Mouse (Mus musculus) frontal cortex, postnatal 25 days (tissue): Measurements from ENCODE around the gene Cpn2.

Experiments
- DNase-seq, 2 experiments: peaks; one replicate each; pipeline ENCODE4 v3.0.0; 2022; ENCODE audit warnings: low spot score in 2 of 2

Gene Cpn2

DNA sequence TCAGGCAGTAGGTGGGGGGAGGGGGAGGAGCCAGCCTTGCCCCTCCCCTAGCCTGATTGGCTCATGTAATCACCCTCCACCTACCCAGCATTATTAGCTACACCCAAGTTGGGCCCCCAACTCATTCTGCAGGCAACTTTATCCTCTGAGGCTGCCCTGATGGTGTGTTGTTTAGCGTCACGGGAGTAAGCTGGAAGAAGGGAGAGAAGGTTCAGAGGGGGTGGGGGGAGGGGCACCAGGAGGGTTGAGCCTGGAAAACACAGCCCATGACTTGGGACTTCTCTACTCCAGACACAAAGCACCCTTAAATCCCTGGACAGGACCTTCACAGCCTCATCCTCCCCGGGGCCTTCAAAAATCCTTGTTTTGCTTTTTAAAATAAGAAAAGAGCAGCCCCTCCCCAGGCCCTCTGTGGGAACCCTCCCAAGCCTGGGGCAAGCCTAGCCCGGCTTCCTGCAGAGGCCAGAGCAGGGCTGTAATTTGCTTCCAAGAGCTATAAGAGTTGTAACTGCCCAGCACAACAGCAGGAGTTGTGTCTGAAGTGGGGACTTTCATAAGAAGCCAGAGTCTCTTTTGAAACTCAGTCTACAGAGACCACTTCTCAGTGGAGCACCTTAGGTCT is 13.5 kb upstream of the Cpn2 start:
- DNase-seq: no peak

- DNase-seq: no peak
Observed at GRCm38 (mm10) chr16:30278406-30278805, 11.1 kb upstream of the Cpn2 start.

DNA sequence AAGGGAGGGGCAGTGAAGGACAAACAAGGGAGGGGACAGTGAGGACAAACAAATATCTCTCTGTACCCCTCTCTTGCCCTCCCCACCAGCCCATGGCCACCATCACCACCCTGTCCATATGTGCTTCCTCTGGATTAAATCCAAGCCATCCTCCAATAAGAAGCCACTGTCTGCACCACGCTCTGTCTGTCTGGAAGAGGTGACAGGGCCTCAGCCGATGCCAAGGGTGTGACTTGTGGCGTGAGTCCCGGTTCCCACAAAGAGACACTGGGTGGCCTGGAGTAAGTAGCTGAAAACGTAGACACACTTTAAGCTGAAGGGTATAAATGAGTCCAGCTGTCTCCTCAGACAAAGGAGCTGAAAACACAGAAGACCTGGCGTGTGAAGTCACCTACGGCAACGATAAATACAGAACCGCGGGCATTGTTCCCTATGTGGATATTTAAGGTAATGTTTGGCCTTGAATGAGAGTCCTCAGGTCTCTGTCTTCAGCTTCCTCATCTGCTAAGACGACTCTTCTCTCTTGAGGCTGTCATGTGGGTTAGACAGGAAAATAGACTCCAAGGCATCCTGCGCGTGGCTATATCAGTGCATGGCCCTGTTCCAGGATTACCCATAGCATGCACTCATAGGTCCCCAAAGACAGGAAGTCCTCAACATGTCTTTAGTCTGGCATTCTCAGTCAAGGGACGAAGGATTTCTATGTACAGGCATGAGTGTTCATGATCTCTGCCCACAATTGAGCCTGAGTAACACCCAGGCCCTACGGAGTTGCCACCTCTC is 8.4 kb upstream of the Cpn2 start:
- no peak for DNase-seq

DNA sequence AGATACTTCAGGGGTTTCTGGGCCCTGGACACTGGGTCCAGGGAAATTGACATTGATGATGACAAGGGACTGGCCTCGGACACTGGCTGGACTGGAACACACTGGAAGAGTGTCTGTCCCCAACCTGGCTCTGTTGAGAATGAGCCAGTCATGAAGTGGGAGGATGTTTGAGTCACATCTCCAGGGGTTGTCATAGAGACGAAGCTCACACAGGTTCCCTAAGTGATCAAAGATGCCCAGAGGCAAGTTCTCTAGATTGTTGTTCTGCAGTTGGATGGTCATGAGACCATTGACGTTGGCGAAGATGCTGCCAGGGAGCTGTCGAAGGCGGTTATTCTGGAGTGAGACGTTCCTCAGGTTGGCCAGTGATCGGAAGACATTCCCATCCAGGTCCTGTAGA is 5.8 kb upstream of the Cpn2 start:
- DNase-seq: no peak

- no peak for DNase-seq
Observed at GRCm38 (mm10) chr16:30271941-30272595, 4.8 kb upstream of the Cpn2 start.

- no peak for DNase-seq
Observed at GRCm38 (mm10) chr16:30271223-30271761, 4.0 kb upstream of the Cpn2 start.

DNA sequence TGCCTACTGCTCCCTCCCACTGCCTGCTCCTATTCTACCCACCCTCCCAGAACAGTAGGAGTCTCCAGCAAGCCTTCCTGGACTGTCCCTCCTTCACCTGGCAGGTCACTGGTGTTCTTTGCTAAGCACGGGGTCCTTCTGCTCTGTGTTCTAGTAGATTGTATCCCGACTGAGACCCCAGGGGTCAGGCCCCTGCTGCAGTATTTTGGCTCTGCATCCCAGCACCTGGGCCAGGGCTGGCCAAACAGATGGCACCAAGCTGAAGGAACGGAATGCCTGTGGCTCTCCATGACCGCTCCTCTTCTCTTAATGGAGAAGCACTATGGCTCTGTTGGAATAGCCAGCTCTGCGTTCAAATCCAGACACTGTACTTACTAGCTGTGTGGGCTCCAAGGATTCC is 738 bp downstream of the Cpn2 start:
- DNase-seq: no peak

DNA sequence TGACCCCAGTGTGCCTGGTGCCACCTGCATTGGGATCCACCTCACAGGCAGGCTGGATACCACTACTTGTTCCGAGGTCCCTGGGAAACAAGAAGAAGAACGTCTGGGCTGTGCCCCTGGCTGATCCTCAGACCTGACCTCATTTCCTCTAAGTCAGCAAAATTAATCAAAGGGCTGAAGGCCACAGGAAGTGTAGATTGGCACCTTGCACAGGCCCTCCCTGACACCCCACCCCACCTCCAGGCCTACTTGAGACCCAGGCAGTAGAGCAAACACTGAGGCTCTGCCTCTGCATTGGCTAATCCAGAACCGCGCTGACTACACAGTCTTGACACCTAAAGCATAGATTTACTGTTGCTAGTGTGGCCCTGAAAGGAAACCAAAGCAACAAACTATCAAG is 1.7 kb downstream of the Cpn2 start:
- no peak for DNase-seq

DNA sequence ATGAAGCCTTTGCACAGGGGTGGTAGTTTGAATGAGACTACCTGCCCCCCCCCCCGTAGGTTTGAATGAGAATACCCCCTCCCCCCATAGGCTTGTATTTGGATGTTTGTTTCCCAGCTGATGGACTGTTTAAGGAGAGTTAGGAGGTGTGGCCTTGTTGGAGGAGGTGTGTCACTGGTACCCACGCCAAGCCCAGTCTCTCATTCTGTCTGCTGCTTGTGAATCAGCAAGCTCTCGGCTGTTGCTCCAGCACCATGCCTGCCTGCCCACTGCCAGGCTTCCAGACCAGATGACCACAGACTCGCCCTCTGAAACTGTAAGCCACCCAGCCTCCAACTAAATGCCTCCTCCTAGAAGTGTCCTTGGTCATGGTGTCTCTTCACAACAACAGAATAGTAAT is 4.1 kb downstream of the Cpn2 start:
- no peak for DNase-seq

DNA sequence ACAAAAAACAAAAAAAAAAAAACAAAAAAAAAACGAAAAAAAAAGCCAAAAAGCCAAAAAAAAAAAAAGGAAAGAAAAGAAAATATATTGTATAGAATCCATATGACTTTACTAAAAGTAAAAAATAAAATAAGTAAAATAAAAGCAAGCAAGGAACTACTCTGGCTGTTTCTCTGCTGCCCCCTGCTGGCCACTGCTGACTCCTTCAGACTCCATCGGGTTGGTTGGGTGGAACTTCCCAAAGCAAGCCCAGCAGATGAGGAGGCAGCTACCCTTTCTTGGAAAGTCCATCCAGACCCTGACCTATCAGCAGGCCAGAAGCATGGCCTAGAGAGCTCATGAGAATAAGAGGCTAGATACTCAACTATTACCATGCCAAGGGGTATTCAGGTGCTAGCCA is 4.6 kb downstream of the Cpn2 start:
- DNase-seq: peak; percentile 54 to 60

- DNase-seq: no peak
Observed at GRCm38 (mm10) chr16:30262157-30262556, 5.1 kb downstream of the Cpn2 start.

- no peak for DNase-seq
Observed at GRCm38 (mm10) chr16:30261341-30261740, 6.0 kb downstream of the Cpn2 start.

DNA sequence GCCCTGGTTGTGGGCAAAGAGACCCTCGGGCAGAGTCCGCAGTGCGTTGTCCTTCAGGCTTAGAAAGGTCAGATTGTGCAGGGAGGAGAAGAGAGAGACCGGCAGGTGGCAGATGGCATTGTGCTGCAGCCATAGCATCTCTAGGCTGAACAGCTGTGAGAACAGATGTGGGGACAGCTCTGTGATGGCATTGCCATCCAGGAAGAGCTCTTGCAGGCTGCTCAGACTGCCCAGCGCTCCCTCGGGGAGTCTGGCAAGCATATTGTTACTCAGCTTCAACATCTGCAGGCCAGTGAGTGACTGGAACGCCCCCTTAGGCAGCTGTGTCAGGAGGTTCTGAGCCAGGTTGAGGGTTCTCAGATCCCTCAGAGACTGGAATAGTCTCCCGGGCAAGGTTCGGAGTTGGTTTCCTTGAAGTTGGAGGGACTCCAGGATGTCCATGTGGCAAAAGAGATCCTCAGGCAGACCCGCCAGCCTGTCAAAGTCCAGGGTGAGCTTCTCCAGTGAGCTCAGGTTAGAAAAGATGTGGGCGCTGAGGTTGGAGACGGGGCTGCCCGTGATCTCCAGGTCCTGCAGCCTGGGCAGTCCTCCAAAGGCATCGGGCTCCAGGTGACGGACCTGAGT is 7.2 kb downstream of the Cpn2 start:
- no peak for DNase-seq

DNA sequence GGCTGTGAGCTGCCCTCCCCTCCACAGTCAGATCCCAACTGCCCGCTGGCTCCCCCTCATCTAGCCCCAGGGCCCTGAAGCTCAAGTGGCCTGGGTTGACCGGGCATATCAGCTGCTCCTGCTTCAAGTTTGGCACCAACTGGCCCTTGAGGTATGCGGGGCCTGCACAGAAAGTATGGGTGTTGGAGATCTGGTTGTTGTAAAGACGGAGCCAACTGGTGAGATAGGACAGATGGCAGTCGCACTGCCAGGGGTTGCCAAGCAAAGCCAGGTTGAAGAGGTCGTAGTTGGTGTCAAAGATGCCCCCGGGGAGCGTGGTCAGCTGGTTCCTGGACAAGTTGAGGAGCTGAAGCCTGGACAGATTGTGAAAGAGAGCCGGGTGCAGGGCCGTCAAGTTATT is 7.9 kb downstream of the Cpn2 start:
- no peak for DNase-seq

DNA sequence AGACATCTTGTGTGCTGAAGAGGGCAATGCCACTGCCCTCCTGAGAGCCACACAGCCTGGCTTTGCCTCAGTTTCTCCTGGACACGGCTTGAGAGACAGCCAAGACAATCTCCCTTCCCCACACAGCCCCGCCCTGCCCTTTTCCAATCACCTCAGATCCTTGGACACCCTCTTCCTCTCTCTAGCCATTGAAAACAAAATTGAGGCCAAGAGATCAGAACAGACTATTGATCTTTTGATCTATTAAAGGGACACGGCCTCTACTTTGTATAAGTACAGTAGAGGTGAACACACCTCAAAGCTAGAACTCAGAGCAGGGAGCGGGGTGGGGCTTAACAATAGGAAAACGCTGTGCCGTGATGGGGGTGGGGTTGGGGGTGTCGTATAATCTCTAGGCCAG is 8.9 kb downstream of the Cpn2 start:
- DNase-seq: no peak

DNA sequence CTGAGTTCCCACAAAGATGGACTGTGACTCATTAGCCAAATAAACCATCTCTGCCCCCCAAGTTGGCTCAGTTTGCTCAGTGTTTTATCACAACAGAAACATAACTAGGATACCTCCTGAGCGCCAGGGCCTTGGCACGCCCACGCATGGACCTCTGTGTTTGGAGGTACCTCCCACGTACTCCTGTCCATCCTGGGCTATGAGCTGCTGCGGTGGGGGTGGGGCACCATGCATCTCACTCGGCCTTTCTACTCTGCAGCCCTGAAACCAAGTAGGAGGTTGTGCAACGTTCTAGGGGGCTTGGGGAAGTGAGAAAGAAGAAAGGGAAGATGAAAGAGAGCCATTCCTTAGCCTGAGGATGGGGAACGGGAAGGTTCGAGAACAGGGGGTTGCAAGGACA is 9.6 kb downstream of the Cpn2 start:
- no peak for DNase-seq

- DNase-seq: no peak
Observed at GRCm38 (mm10) chr16:30255061-30255460, 12.2 kb downstream of the Cpn2 start.

DNA sequence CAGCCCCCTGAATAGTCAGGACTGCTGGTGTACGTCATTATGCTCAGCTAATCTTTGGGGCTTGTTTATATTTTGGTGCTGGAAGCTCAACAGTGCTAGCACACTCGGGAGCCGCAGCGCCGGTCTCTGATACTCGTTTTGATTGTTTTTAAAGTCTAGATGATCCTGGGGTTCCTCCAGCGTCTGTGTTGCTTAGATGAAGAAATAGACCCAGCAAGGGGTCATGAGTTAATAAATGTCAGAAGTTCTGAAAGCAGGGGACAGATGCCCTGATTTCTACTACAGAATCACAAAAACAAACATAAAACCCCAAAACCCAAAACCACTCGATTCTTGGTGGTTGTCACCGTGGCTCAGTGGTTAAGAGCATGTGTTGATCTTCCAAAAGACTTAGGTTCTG is 13.4 kb downstream of the Cpn2 start:
- no peak for DNase-seq

- DNase-seq: no peak
Observed at GRCm38 (mm10) chr16:30253374-30253773, 13.9 kb downstream of the Cpn2 start.

- peak; percentile 63 to 75 for DNase-seq
Observed at GRCm38 (mm10) chr16:30252003-30252418, 15.3 kb downstream of the Cpn2 start.

- no peak for DNase-seq
Observed at GRCm38 (mm10) chr16:30244037-30244700, 23.1 kb downstream of the Cpn2 start.

DNA sequence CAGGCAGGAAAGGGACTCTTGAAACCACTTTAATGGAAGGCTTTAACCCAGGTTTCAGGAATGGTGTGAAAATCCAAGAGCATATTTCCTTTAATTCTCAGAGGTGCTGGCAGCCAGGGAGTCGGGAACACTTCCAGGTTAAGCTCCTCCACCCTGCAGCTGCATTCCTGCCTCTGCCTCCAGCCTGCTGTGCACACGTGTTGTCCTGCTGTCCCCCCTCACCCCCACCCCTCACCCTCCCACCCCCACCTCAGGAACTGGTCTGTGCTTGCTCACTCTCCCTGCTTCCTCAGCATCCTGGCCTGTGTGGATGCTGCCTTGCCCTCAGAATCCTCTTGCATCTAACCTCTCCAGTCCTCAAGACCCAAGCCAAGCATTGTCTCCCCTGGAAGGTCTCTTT is 25.7 kb downstream of the Cpn2 start:
- DNase-seq: no peak
